Mouse (Mus musculus) left cerebral cortex, adult 8-10 months (tissue): ENCODE data around the gene Gm13695. TPM values are rescaled to one million over a fixed set of nuclear protein-coding genes. Genes with fewer than 3 reads are reported as not detected.

Experiments
- total RNA-seq, 4 experiments: library from RNA; stranded (reverse); gene quantifications; 2 replicates each; pipeline ENCODE4 v1.2.4; 2022

Gene Gm13695
- total RNA-seq, 4 experiments from 2014 or later, result 1.4 TPM; not detected in 3

Other genes starting within 250 kb of the Gm13695 start
- gene Itgav, start 242.9 kb upstream of the Gm13695 start, total RNA-seq, result 100 to 1,000 TPM; 121 to 130 (median 126) TPM
- 100 to 1,000 TPM; 189 to 234 (median 210) TPM for gene Fam171b, start 154.7 kb upstream of the Gm13695 start, total RNA-seq
- under 1 TPM in 1 of 4 experiments, not detected in 3; 0.30 TPM for gene Zswim2, start 26.1 kb upstream of the Gm13695 start, total RNA-seq
- gene Gm13698, start 11.6 kb upstream of the Gm13695 start, total RNA-seq, result 1 to 10 TPM; 1.4 to 2.0 (median 1.8) TPM
- 1 to 10 TPM; 1.4 to 2.0 (median 1.8) TPM for gene Gm13693, start 5.8 kb upstream of the Gm13695 start, total RNA-seq
- 1 to 10 TPM; 1.4 to 2.0 (median 1.8) TPM for gene Gm13696, start 5.8 kb downstream of the Gm13695 start, total RNA-seq
- gene Gm13694, start 11.6 kb downstream of the Gm13695 start, total RNA-seq, result 1 to 10 TPM; 1.4 to 2.0 (median 1.8) TPM
- gene Gm13697, start 17.4 kb downstream of the Gm13695 start, total RNA-seq, result 1 to 10 TPM; 1.4 to 2.0 (median 1.8) TPM
- 1 to 10 TPM; 1.4 to 2.0 (median 1.8) TPM for gene Gm13691, start 23.2 kb downstream of the Gm13695 start, total RNA-seq